15 mouse cellular contexts compared by ENCODE assay signal in genomic region chr2:52918094-52918493, GRCm38 (mm10).
DNase-seq lines count a peak whose midpoint lies in the region; ATAC-seq and TF ChIP-seq lines count a peak whose summit lies in the region.
"Had no signal": no experiment of that assay in that cellular context is flagged by ENCODE, and none has a peak within 500 bp of the region (broad histone marks: within the 10 kb centered on the region; RNA-seq: fewer than 3 reads in every experiment).

No protein-coding gene starts in this region.

- H3K36me3 ChIP-seq in forebrain, embryonic 15.5 days: no peaks in the 10 kb centered on the region
- H3K36me3 ChIP-seq in forebrain, embryonic 16.5 days (ENCODE audit: control insufficient read depth, insufficient read depth): no peaks in the 10 kb centered on the region
- H3K36me3 ChIP-seq in kidney, embryonic 16.5 days (ENCODE audit: insufficient read depth, low read length): no peaks in the 10 kb centered on the region
- H3K36me3 ChIP-seq in lung, postnatal 0 days (ENCODE audit: insufficient read depth, low read length): no peaks in the 10 kb centered on the region
- H3K36me3 ChIP-seq: midbrain, embryonic 15.5 days had no signal

- TF ChIP-seq CTCF in lung, postnatal 0 days (IDR thresholded peaks at IDR 0.05): no peak

- WGBS in forebrain, embryonic 15.5 days: 89% methylated on average over 5 of the region's 5 CpGs
- WGBS in forebrain, embryonic 16.5 days: 81% methylated on average over 5 of the region's 5 CpGs
- 64% methylated on average over 5 of the region's 5 CpGs for WGBS in kidney, embryonic 16.5 days
- 56% methylated on average over 5 of the region's 5 CpGs for WGBS in lung, postnatal 0 days

- no peak for ATAC-seq in forebrain, embryonic 15.5 days (replicated peaks)
- no peak for ATAC-seq in forebrain, embryonic 16.5 days
- no peak for ATAC-seq in kidney, embryonic 16.5 days (ENCODE audit: low FRiP score, low TSS enrichment)
- peak; percentile 62 for ATAC-seq in lung, postnatal 0 days
- ATAC-seq: forebrain, embryonic 13.5 days; hindbrain, postnatal 0 days; midbrain, embryonic 15.5 days had no signal

- H3K4me1 ChIP-seq in forebrain, embryonic 15.5 days: peaks cover 21% of the 10 kb centered on the region
- peaks cover 20% of the 10 kb centered on the region for H3K4me1 ChIP-seq in forebrain, embryonic 16.5 days (replicated peaks; ENCODE audit: control insufficient read depth, insufficient read depth, low read length)
- H3K4me1 ChIP-seq in kidney, embryonic 16.5 days (ENCODE audit: insufficient read depth, low read length): peaks cover 10% of the 10 kb centered on the region; the same call in 1 of the 2 replicates
- H3K4me1 ChIP-seq in lung, postnatal 0 days (ENCODE audit: insufficient read depth, low read depth, low read length): no peaks in the 10 kb centered on the region

- no peaks in the 10 kb centered on the region for H3K9me3 ChIP-seq in forebrain, embryonic 15.5 days
- no peaks in the 10 kb centered on the region for H3K9me3 ChIP-seq in forebrain, embryonic 16.5 days (ENCODE audit: control insufficient read depth, low read length)
- H3K9me3 ChIP-seq in kidney, embryonic 16.5 days (ENCODE audit: low read length): no peaks in the 10 kb centered on the region
- no peaks in the 10 kb centered on the region for H3K9me3 ChIP-seq in lung, postnatal 0 days (ENCODE audit: low read length)
- H3K9me3 ChIP-seq: forebrain, embryonic 13.5 days; midbrain, embryonic 15.5 days had no signal

- peak; percentile 19 for DNase-seq in kidney, adult 11 months
- DNase-seq in lung, postnatal 0 days (ENCODE audit: low spot score): no peak
- no peak for DNase-seq in lung, postnatal 4 days
- DNase-seq in yolk sac, embryonic 10.5 days (ENCODE audit: low spot score): peak; percentile 55
- no peak for DNase-seq in ovary, postnatal 36 days (ENCODE audit: low spot score)
- DNase-seq: cerebellum, adult 11-12 months; cerebellum, postnatal 36 days; spleen, adult 18-20 months; thymus, adult 18-20 months had no signal

- H3K9ac ChIP-seq in forebrain, embryonic 15.5 days (replicated peaks): no peak overlapping the region
- H3K9ac ChIP-seq in forebrain, embryonic 16.5 days (replicated peaks; ENCODE audit: low read depth, low read length): no peak overlapping the region
- no peak overlapping the region for H3K9ac ChIP-seq in kidney, embryonic 16.5 days (replicated peaks; ENCODE audit: low read length)
- H3K9ac ChIP-seq in lung, postnatal 0 days (replicated peaks; ENCODE audit: low read depth): no peak overlapping the region
- H3K9ac ChIP-seq: forebrain, embryonic 13.5 days; midbrain, embryonic 15.5 days had no signal

- TF ChIP-seq EP300 in lung, postnatal 0 days (IDR thresholded peaks at IDR 0.05): peak; percentile 77

- H3K27ac ChIP-seq in forebrain, embryonic 15.5 days (replicated peaks): 0 out of 2 replicates have a peak overlapping the region, but pooled peaks have one; percentile 12
- H3K27ac ChIP-seq in forebrain, embryonic 16.5 days (ENCODE audit: low read length): no peak overlapping the region
- no peak overlapping the region for H3K27ac ChIP-seq in kidney, embryonic 16.5 days (ENCODE audit: low read length)
- H3K27ac ChIP-seq in lung, postnatal 0 days (ENCODE audit: low read length): no peak overlapping the region
- H3K27ac ChIP-seq: forebrain, embryonic 13.5 days; hindbrain, postnatal 0 days; midbrain, embryonic 15.5 days had no signal

- no peaks in the 10 kb centered on the region for H3K27me3 ChIP-seq in forebrain, embryonic 15.5 days
- H3K27me3 ChIP-seq in forebrain, embryonic 16.5 days (replicated peaks; ENCODE audit: control insufficient read depth, insufficient read depth, low read length): no peaks in the 10 kb centered on the region
- H3K27me3 ChIP-seq in kidney, embryonic 16.5 days (ENCODE audit: insufficient read depth, low read length): no peaks in the 10 kb centered on the region
- H3K27me3 ChIP-seq in lung, postnatal 0 days (replicated peaks; ENCODE audit: insufficient read depth, low read length): no peaks in the 10 kb centered on the region
- H3K27me3 ChIP-seq: forebrain, embryonic 13.5 days; midbrain, embryonic 15.5 days had no signal

- H3K4me2 ChIP-seq in forebrain, embryonic 15.5 days (replicated peaks): no peak overlapping the region
- no peak overlapping the region for H3K4me2 ChIP-seq in forebrain, embryonic 16.5 days (ENCODE audit: low read length)
- H3K4me2 ChIP-seq in kidney, embryonic 16.5 days (replicated peaks; ENCODE audit: low read depth, low read length): no peak overlapping the region
- no peak overlapping the region for H3K4me2 ChIP-seq in lung, postnatal 0 days (replicated peaks; ENCODE audit: low read depth, low read length)
- H3K4me2 ChIP-seq: forebrain, embryonic 13.5 days; midbrain, embryonic 15.5 days had no signal

- H3K4me3 ChIP-seq in forebrain, embryonic 15.5 days: no peak overlapping the region
- H3K4me3 ChIP-seq in forebrain, embryonic 16.5 days (replicated peaks; ENCODE audit: low read length): no peak overlapping the region
- H3K4me3 ChIP-seq in kidney, embryonic 16.5 days (ENCODE audit: low read length): no peak overlapping the region
- H3K4me3 ChIP-seq in lung, postnatal 0 days (ENCODE audit: low read depth, low read length): no peak overlapping the region
- H3K4me3 ChIP-seq: forebrain, embryonic 13.5 days; midbrain, embryonic 15.5 days had no signal

Comparison
In these comparisons a context has a peak if more than half of its experiments do, and no peak if none do; other contexts are left out.
1. DNase-seq: peak in kidney, adult 11 months (single experiment) and yolk sac, embryonic 10.5 days (single experiment); none in lung, postnatal 0 days (single experiment), lung, postnatal 4 days (0 of 2) and ovary, postnatal 36 days (single experiment).